Mouse (Mus musculus) layer of hippocampus, adult 9-10 months (tissue): ENCODE measurements around the gene Tpm1.

Experiments used
- DNase-seq: peaks from one replicate; pipeline ENCODE4 v3.0.0; 2022; ENCODE audit warnings: low spot score

Gene Tpm1

GRCm38 (mm10) chr9:67045966-67046602, 3.1 kb downstream of the Tpm1 start:
- no peak for DNase-seq

- no peak for DNase-seq
Measured at GRCm38 (mm10) chr9:67045306-67045675, 3.9 kb downstream of the Tpm1 start.

DNA sequence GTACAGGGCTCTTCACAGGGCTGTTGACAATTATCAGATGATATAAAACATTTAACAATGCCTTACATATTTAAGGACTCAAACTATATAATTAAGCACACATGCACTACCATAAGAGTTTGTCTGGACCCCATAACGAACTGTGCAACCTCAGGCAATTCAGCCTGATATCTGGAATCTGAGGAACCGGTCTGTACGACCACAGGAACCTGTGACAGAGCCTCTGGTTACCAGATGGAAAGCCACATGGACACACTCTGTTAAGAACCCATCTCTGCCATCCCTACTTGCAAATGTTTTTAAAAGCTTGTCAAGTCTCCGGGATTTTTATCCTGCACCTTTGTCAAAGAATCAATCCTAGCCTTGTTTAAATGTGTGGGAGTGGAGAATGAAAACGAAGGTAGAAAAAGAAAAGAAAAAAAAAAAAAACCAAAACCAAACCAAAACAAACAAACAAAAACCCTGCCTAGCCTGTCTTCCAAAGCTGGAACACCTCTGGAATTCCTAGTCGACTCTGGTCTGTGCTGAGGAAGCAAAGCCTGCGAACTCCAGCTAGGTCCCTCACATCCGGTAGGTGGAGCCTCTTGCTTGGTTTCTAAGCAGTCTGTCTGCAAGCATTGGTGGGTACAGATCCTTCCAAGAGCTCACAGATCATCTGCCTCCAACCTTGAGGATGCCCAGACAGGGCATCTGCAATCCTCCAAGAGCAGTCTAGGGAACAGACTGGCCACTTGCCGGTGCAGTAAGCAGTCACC, 4.5 kb downstream of the Tpm1 start:
- DNase-seq: peak; percentile 65

DNA sequence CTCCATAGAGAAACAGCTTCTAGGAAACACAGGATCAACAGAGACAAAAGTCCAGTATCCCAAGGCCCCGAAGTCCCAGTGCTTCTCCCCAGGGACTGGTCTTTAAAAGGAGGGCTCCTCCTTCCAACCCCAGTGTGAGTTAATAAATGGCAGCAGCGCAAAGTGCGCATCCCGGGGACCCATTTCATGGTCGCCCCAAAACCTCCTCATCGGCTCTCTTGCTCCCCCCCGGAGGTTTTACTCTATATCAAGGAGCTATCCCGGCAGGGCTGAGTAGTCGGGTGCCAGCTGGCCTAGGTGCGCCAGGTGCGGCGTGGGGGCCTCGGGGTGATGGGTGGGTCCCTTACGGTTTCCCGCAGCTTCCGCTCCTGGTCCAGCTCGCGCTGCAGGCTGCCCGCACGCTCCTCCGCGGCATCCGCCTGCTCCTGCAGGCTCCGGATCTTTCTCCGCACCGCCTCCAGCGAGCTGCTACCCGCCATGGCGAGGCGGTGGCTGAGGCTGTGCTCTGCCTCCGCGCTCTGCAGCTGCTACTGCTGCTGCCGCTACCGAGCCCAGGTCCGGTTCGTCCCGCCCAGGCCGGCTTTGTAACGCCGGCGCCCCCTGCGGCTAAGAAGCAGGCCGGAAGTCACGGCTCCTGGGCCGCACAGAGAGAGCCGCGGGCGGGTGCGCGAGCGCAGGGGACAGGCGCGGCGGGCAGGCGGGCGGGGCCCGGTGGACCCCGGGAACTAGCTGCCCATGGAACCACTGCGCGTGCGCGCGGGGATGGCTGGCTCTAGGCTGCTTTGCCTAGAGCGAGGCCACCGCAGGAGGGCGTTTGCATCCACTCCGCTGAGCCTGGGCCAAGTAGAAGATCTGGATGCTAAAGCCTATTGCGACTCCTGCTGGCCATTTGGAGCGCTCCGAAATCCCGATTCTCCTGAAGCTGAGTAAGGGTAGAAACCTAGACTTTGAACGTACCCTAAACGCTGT, 5.7 kb downstream of the Tpm1 start:
- DNase-seq: peak; percentile 99

DNA sequence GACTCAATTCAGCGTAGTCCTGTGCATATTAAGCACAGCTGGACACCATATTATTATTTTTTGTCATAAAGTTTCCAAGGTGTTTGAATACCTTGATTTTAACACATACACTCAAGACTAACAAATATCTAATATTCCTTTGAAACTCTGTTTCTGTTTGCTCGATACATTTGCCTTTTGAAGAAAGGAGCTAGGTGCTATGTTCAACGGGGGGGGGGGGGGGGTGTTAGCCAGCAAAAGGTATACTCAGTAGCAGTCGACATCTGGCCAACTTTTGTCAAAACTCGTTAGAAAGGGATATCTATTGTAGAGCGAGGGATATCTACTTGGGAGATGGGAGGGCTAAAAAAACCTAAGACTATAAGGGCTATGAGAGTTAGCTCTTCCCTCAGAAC, 6.4 kb downstream of the Tpm1 start:
- DNase-seq: no peak

GRCm38 (mm10) chr9:67041840-67042812, 7.1 kb downstream of the Tpm1 start:
- DNase-seq: no peak

- DNase-seq: no peak
Measured at GRCm38 (mm10) chr9:67040963-67041839, 8.0 kb downstream of the Tpm1 start.

DNA sequence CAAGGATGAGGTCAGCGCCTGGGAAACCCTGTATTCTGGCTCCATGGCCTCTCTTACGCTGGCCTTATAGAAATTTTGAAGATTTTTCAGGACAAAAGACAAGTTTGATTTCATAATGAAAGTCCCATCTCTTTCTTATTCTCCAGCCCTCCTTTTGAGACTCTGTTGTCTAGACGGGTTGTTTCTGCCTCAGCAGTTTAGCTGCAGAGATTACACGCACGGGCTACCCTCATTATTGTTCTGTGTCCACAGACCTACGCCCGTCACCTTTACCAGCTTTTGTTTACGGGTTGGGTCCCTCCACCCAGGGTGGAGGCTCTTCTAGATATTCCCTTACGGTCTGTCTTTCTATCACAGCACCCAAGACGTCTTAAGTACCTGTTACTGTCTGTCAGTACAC, 9.3 kb downstream of the Tpm1 start:
- DNase-seq: no peak

DNA sequence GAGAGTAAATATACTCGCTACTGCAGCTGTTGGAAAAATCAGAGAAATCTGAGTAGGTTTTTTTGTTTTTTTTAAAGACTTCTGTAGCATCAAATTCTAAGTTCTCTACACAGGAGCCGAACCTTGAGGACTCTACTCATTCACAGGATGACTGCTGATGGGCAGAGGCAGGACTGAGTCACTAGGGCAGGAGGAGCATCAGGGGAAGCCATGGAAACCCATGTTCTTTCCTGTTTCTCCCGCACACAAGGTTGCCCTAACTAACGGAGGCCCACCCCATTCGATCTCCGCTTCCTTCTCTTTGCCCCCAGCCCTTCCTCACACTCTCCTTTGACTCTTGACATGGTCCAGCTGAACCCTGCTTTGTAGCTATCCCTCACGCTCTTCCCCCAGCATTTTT, 10.5 kb downstream of the Tpm1 start:
- DNase-seq: no peak

DNA sequence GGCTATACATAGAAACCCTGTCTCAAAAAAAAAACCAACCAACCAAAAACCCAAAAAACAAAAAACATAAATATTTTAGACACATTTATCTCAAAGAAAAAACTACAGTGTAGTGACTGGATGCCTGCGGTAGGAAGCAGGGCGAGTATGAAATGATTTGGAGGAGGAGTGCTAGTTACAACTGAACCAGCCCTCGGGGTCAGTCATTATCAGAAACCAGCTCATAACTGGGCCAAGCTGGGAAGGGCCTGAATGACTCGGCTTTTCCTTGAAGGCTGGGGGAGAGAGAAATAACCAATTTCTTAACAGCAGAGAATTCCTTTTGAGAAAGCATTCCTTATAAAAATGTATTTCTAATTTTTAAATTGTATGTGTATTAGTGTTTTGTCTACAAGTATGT, 11.5 kb downstream of the Tpm1 start:
- DNase-seq: no peak

- DNase-seq: no peak
Measured at GRCm38 (mm10) chr9:67036527-67037118, 12.6 kb downstream of the Tpm1 start.

GRCm38 (mm10) chr9:67035957-67036451, 13.2 kb downstream of the Tpm1 start:
- peak; percentile 36 for DNase-seq

DNA sequence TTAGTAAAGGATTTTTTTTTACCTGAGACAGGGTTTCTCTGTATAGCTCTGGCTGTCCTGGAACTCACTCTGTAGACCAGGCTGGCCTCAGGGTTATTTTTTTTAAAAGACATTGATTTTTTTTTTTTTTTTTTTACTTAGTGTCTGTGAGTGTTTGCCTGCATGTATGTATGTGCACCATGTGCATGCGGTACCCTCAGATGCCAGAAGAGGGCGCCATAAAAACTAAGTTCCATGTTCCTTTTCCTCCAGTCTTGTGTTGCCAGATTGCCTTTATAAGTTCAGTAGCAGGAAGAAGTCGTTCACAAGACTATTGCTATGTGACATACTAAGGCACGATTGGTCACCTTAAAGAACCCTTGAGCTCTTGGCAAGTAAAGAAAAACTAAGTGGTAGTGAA, 14.5 kb downstream of the Tpm1 start:
- DNase-seq: no peak

GRCm38 (mm10) chr9:67033016-67033415, 16.2 kb downstream of the Tpm1 start:
- DNase-seq: no peak

DNA sequence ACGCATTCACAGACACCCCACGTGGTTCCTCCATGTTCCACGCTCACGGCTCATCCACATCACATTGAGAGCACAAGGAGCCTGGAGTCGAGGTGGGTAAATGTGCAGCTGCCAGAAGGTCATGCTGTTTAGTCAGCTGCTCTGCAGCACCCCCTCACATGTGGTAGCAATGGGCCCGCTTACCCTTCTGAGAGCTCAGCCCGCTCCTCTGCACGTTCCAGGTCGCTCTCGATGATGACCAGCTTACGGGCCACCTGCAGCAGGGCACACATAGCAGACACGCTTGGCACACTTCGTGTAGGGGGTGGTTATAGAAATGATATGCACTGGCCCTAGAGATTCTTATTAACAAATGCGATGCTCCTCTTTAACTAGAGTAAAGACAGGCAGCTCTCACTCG, 16.6 kb downstream of the Tpm1 start:
- no peak for DNase-seq

- DNase-seq: no peak
Measured at GRCm38 (mm10) chr9:67029518-67029917, 19.7 kb downstream of the Tpm1 start.

GRCm38 (mm10) chr9:67028929-67029328, 20.3 kb downstream of the Tpm1 start:
- no peak for DNase-seq

- DNase-seq: no peak
Measured at GRCm38 (mm10) chr9:67028133-67028724, 21.0 kb downstream of the Tpm1 start.

DNA sequence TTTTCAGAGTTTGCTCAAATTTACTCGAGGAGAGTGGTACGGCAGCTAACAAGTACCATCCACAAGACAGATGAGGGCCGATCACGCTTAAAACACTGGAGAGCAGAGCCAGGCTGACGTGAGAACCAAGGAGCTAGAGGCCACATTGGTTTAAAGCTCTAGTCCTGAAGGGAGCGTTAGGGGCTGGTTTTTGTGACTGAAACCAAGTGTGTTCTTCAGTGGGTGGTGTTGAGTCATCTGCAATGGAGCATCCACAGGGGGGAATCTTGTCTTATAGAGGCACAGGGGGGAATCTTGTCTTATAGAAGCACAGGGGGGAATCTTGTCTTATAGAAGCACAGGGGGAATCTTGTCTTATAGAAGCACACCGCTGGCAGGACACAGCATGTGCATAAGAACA, 22.3 kb downstream of the Tpm1 start:
- DNase-seq: no peak

- DNase-seq: no peak
Measured at GRCm38 (mm10) chr9:67026061-67026460, 23.1 kb downstream of the Tpm1 start.
